Mouse (Mus musculus): ENCODE data around the gene Tgm5.
"Not testable (repeated sequence)": the region's sequence is repeated elsewhere in the genome, so short reads cannot be mapped to it uniquely, and the experiment has no call there.

The Tgm5 gene

DNA sequence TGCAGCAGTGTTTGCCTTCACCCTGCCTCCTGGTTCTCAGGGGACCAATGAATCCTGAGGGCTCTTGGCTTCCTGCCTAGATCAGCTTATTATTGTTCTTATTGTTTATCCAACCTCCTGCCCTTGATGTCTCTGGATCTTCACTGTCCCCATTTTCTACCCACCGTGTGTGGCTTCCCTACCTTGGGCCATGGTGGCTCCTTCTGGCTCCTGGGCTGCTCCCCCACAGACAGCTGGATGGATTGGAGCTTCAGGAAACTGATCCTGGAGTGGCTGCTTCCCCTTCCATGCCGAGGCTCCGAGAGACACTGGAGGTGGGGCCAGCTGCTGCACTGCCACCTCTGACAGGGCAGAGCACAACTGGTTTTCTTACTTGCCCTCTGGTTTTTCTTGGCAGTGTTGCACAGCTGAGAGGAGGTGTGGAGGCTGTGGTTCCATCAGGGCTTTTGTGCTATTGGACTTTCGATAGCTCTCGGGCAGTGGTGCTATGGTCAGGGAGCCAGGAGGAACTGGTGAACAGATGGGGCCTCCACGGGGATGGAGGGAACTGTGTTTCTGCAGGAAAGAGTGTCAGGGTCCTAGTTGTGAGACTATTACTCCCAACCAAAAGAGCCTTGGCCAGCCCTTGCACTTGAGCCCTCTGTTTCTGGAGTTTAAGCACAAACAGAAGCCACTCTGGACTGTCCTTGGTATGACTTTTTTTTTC lies at the start of gene Tgm5:
Gene Tgm5 (minus strand): TSS at position 362 of the 706 bp plus-strand sequence.
- in situ Hi-C loops (cut with MboI, MseI), result no loop called here

DNA sequence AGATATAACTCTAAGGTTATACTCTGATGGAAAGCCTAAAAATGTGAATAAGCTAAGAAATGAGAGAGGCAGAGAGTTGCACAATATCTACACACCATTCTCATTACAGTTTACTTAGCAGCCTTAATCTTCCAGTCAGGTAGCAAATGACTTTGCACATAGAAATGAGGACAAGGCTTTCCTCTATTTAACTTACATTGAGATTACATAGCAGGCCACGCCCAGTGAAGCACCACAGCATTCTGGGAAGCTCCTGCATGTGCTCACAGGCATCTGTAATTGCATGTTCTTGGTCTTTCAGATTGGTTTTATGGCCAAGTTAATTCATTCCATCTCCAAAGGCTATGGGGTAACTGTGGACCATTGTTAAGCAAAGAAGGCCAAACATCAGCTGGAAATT lies 47.2 kb upstream of the Tgm5 start:
- in situ Hi-C loops (cut with MboI, MseI), result no loop called here

DNA sequence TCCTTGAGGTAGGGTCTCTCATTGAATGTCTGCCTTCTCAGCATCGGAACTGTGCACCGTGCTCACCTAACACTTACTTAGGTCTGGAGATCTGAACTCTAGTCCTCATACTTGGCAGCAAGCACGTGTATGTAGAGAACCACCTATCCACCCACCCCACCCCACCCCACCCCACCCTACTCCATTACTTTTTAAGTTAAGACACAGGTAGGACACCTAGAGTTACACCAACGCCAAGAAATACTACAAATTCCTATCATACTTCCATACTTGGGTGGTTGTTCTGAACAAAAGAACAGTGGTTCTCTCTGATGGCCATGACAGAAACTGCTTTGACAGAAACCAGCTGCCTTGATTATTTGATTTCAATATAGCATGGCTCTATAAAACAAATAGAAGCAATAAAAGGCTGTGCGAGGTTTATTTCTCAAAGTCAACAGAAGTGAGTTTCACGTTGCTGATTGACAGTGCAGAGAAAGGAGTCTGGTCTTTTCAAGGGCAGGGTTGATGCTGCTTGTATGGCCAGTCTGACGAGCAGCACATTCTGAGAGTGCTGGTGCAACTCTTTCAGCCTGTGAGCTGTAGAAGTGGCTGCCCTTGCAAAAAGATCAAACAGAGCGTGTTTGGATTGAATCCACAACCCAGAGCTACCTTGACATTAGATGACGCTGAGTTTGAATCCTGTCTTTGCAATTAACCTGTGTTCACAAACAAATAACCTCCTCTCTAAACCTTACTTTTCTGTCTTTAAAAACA lies 43.4 kb upstream of the Tgm5 start:
- in situ Hi-C loops (cut with MboI, MseI), result no loop called here

DNA sequence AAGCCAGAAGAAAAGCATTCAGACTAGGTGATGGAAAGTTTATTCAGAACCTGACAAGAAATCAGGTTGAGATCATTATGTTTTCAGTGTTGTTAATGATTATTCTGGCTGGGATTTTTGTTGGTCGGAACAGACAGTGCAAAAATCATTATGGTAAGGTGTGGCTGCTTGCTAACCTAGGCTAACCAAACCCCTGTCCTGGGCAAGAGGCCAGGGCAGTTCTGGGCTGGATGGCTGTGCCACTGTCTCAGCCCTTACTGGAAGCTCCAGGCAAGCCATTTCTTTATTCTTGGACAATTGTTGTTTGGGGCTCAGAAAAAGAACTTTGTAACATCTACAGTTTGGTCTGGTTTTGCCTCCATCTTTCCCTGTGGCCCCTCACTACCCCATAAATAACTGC lies 41.9 kb upstream of the Tgm5 start:
- in situ Hi-C loops (cut with MboI, MseI), result no loop called here

DNA sequence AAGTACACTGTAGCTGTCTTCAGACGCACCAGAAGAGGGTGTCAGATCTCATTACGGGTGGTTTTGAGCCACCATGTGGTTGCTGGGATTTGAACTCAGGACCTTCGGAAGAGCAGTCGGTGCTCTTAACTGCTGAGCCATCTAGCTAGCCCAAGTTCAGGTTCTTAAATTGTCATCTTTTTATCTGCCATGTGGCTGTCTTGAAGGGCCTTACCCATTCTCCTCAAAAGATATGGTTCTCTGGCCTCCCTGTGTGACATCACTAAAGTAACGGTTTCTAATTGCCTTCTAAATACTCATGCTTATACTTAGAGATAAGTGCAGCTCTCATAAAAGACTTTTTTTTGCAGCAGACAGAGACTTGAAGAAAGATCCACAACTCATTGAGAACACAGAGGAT lies 40.7 kb upstream of the Tgm5 start:
- in situ Hi-C loops (cut with MboI, MseI), result not testable (repeated sequence)

DNA sequence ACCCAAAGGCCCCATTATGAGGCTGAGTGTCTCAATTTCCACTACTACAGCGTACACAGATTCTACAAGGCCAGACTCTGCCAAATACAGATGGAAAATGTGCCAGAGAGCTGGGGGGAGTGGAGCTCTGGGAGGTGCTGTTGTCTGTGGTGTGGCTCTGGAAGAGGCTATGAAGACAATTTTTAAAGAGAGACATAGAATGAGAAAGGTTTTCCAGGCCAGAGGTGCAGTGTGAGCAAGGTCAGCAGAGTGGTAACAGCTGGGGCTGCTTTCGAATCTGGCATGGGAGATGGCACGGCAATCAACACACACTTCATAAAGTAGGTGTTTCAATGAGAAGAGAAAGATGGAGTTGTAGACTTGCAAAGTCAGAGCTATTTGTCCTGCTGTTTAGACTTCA lies 33.6 kb upstream of the Tgm5 start:
- in situ Hi-C loops (cut with MboI, MseI), result no loop called here

DNA sequence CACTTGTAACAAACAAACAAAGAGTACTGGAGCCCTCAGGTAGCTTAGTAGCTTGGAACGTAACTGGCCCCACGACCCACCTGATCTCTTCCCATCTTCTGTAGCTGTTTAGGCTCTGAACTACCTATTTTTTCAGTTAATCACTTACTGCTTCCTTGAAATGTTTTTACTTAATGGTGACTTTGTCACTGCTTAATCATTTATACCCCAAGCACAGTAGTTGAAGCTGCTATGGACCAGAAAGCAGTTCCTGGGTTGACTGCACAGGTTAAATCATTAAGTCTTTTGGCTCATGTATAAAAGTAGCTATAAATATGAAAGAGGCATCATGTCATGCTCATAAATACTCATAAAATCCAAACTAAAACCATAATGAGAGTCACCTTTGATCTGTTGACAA lies 29.8 kb upstream of the Tgm5 start:
- in situ Hi-C loops (cut with MboI, MseI), result no loop called here

DNA sequence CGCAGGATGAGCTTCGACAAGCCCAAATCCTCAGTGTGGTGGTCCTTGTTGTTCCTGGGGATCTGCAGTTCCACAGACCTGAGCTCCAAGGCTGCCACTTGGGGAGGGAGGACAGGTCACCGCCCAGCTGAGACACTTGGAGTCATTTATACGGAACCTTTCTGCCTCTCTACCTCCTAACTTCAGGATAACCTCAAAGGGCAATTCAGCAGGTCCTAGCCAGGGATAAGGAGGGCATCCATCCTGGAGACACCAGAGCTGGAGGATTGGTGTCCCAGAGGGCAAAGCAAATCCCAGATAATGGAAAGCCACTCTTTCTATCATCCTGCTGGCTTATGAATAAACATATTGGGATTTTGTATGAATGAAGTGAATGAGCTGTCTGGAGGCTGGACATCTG lies 24.1 kb upstream of the Tgm5 start, which contains the start of gene Tgm7:
Gene Tgm7 (minus strand): TSS at position 101 of the 400 bp plus-strand sequence.
- in situ Hi-C loops (cut with MboI, MseI), result no loop called here

DNA sequence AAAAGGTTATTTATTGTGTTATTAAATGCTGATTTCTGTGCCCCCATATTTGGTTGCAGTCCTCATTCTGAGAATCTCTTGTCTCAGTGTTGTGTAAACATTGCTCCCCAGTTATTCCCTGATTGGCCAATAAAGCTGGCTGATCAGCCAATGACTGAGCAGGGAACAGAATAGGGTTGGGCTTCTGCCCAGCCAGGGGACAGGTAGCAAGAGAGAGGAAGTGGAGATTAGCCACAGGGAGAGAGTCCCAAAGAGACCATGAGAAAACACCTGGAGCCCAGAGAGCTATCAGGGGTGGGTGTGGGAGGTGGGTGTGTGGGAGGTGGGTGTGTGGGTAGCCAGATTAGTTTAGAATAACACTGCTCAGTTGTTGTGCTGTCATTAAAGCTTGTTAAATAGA lies 20.3 kb upstream of the Tgm5 start:
- in situ Hi-C loops (cut with MboI, MseI), result no loop called here

DNA sequence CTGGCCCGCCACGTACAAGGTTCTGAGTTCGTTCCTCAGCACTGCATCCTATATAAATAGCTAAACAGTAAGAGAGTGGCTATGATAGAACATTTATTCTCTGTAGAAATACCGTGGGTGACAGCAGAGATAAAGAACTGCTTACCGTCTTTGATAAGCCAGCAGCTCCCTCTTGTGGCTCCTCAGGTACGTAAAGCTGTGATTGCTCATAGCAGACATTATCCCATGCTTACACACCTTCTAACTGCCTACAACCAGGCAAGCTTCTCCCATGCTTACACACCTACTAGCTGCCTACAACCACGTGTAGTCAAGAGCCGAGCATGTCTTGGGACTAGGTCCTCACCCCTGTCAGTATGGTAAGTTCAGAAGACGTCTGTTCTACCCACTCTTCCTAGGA lies 16.4 kb upstream of the Tgm5 start:
- in situ Hi-C loops (cut with MboI, MseI), result no loop called here

DNA sequence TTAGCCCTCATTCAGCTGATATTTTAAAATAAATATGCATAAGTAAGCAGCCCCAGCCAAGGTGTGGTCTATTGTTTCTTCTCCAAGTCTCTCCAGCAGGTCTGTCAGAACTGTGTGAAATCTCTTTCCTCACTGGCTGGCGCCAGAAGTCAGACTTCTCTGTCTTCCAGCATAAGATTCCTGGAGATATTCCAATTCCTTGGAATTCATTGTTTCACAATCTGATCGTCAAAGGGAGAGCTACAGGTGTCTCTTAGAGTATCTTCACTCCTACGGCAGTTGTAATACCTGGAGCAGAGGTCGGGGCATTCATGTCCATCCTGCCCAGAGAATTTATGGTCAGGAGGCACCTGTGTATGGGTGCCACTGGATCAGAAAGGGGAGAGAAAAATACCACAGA lies 4.1 kb upstream of the Tgm5 start:
- in situ Hi-C loops (cut with MboI, MseI), result no loop called here

DNA sequence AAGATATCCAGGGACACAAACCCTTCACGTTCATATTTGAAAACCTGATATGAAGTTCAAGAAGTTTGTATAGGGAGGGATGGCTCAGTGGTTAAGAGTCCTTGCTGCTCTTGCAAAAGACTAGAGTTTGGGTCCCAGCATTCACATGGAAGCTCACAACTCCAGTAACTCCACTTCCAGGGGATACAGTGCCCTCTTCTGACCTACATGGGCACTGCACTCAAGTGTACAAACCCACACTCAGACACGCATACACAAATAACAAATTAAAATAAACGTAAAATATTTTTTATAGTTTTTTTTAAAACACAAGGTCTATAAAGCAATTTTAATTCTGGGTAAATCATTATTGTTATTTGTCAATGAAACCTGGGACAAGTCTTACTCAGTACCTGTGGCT lies 2.9 kb upstream of the Tgm5 start:
- in situ Hi-C loops (cut with MboI, MseI), result no loop called here

DNA sequence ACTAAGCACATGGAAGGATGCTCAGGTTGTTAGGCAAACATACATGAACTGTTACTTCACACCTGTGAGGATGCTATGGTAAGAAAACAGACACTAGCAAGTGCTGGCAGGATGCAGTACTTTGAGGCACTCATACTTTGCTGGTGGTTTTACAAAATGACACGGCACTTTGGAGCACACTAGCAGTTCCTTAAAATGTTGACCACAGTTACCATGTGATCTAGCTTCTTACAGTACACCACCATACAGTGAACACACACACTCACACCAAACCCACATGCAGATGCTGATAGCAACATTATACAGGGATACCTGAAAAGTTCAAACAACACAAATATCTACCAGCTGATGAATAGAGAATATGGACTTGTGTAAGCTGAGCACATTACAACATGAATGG lies 3.0 kb downstream of the Tgm5 start:
- in situ Hi-C loops (cut with MboI, MseI), result no loop called here

DNA sequence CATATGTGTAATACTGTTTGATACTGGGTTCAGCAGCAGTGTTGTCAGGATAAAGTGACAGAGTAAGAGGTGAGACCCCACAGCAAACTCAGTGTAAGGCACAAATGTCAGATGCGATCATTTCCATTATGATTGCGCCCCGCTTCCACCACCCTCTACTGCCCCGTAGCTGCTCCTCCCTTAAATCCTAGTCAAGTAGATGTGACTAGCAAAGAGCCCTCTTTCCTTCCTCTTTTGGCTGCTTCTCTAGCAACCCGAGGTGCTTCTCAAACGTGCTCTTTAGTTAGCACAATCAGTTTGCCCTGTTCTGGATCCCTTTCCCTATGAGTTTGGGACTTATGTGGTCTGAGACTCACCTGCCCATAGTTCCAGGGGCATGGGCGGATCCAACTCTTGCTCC lies 10.9 kb downstream of the Tgm5 start:
- in situ Hi-C loops (cut with MboI, MseI), result no loop called here

DNA sequence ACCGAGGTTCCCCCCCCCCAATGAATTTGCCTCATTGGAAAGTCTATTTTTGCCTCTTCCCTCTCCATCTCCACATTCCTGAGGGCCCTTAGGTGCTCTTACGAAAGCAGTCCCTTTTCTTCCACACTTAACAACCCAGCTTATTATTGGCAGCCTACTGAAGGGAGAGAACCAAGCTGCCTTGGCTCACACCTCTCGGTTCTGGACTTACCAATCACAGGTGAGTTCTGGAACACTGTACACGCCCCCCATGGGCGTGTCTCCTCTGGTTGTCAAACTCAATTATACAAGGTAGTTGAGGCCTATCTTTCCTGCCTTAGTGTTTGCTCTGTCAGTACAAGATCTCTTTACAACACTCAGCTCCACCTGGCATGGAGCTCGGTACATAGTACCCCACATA lies 13.8 kb downstream of the Tgm5 start:
- in situ Hi-C loops (cut with MboI, MseI), result no loop called here

DNA sequence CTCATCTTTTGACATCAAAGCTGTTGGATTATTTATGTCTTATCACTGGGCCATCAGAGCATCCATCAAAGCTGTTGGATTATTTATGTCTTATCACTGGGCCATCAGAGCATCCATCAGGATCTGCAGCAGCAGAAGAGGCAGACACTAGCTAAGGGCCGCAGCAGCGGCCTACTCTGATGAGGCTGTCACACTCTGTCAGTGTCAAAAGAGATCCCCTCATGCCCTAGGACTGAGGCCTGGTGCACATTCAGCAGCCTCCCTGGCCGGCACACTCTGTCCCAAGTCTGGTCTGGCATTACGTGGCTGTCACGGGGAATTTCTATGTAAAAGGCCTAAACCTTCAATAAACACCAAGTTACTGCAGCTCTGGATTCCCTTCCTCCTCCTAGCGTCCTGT lies 16.1 kb downstream of the Tgm5 start:
- in situ Hi-C loops (cut with MboI, MseI), result no loop called here

DNA sequence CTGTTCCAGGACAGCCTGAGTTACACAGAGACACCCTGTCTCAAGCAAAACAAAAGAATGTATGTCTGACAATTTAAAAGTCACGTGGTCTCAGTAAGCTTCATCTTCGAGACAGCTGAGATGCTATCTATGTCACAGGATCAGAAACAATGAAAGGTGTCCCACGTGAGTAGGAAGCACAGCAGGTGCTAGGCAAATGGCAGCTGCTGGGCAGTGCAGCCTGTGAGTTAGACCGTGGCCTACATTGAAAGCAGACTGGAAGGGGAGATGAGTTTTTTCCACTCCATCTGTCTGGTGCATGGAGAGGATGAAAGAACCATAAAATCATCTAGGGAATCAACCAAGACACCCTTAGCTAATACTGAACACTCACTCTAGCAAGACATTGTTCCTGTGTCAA lies 18.5 kb downstream of the Tgm5 start:
- in situ Hi-C loops (cut with MboI, MseI), result no loop called here

DNA sequence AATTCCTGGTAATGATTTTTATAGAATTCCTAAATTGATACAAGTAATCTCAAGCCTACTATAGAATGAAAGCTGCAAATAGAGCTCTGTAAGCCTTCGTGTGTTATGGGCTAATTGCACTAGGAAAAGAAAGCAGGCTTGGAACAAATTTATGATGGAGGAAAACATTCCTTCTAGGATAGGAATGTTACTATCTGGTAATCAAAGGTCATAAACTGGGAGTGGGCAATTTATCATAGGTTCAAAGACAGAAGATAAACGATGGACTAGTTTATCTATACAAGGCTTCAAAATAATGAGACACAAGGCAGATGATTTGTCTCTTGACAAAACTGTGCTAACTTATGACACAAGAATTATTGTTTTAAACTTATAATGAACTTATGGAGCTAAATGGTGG lies 24.3 kb downstream of the Tgm5 start:
- in situ Hi-C loops (cut with MboI, MseI), result no loop called here

DNA sequence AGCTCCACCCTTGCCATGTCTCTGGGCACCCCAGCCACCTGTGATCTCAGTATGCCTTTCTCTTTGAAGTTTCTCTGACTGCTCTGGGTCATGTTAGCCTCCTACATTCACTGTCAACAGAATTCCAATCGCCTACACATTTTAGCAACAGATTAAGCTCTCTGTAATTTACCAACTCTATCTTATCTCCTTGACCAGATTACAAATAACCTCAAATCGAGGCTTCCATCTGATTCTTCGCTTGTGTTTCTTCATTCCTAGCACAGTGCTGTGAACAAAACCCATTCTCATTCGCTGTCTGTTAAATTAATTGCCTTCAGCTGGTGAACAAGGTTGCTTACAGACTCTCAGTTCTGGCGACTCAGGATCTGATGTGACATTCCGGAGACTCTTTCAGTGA lies 27.6 kb downstream of the Tgm5 start:
- in situ Hi-C loops (cut with MboI, MseI), result no loop called here

DNA sequence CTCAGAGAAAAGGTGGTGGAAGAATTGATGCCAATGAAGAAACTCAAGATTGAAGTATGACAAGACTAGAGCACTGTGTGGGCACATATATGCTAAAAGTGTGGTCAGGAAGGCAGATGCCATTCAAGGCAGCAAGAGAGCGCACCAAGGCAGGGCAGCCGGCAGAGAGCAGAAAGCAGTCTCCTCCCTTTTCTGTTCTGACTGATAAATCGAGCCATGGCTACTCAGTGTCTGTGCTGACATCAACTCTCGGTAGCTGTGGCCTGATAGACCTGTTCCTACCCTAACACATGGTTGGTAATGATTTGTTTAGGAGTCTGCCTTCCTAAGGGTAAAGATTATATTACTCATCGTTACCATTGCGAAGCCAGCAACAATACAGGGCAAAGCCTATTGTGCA lies 29.7 kb downstream of the Tgm5 start:
- in situ Hi-C loops (cut with MboI, MseI), result no loop called here

DNA sequence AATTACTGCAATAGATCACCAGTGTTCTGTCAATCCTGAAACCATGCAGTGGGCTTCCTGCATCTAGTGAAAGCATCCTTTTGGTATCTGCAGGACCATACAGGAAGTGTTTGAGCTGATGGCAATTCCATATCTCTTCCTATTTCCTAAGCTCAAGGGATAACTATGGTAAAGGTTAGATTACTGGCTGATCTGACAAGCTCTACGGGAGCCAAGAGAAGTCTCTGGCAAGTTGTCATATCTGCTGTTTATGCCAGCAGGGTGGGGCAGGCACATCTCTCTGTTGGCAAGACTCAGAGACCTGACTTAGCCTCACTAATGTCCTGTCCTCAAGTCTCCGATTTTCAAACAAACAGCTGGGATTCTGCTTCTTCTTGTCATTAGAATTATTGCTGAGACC lies 31.6 kb downstream of the Tgm5 start:
- in situ Hi-C loops (cut with MboI, MseI), result no loop called here

DNA sequence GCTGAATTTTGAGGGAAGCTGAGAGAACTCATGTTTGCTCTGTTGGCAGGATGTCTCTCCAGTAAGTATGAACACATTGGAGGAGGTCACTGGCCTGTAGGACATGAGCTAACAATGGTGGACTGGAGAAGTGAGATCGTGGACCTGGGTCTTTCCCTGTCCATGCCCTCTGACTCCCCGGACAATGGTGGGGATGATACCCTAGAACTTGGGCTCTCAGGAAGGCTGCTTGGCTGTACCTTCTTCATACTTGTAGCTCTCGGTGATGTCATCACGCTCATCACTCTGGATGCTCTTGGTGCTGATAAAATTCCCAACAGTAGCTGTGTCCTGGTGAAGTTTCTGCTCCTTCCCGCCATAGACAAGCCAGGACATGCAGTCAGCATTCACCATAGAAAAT lies 33.5 kb downstream of the Tgm5 start:
- in situ Hi-C loops (cut with MboI, MseI), result no loop called here

DNA sequence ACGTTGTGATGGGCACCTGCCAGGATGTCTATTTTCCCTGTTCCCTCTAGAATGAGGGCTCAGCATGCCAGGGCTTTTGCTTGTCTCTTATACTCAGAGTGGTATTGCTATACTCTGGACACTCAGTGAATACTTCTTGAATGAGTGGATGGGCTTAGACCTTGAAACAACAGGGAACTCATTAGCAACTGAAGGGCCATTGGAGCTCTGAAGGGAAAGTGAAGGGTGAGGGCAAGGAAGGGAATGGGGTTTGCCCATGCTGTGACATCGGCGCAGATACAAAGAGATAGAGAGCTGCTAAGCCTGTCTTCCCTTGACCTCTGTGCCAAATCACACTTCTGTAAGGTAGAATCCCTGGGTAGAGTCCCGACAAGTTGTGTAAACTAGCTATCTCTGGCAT lies 40.0 kb downstream of the Tgm5 start:
- in situ Hi-C loops (cut with MboI, MseI), result no loop called here

DNA sequence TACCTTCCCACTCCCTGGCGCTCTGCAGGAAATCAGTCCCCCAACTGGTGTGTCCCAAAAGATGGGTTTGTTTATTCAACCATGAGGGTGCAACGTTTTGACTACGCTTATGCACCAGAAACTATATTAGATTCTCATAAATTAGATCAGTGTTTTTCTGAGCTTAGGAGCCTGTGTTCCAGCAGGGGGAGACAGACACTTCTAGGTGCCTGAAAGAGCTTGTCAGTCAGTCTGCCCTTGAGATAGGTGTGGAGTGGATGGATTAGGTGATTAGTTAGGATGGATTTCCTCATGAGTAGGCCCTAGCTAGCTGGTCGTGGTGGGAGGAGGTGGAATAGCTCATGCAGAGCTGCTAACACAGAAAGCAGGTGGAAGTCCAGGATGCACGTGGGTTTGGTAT lies 44.5 kb downstream of the Tgm5 start:
- in situ Hi-C loops (cut with MboI, MseI), result no loop called here
